Comparison of ENCODE assay signal across 8 mouse cellular contexts in the genomic region with DNA sequence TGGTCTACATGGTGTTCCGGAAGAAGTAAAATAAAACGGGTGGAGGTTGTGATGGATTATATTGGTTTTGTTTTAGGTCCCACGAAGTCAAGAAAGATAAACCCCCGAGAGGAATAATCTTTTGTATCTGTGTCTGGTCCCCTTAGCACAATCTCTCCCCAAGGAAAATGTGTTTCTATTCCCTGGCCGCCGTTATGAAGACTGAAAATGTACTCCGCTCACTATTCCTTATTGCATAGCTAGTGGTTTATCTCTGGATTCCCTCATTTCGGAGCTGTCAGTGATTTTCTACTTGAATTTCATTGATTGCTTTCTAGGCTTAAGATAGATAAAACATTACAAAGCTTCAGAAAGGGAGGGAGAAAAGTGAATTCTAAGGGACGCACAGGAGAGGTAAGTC. TPM values are rescaled to one million over a fixed set of nuclear protein-coding genes. Genes with fewer than 3 reads are reported as not detected.
DNase-seq lines count a peak whose midpoint lies in the region; ATAC-seq and TF ChIP-seq lines count a peak whose summit lies in the region.

No protein-coding gene starts in this region.

- no peak overlapping the region for H3K4me2 ChIP-seq in CH12.LX (ENCODE audit: insufficient read depth, low read depth, poor library complexity, severe bottlenecking)
- peak overlapping the region; percentile 64 for H3K4me2 ChIP-seq in forebrain, embryonic 16.5 days (ENCODE audit: low read length)
- peak overlapping the region; percentile 90 for H3K4me2 ChIP-seq in liver, embryonic 15.5 days

- no peak for DNase-seq in gastrocnemius, adult 2 months
- DNase-seq in gastrocnemius, adult 8-10 months (ENCODE audit: low spot score in 2 of 2): no peak
- no peak for DNase-seq in CH12.LX (ENCODE audit: extremely low read depth)
- no peak for DNase-seq in retina, embryonic 14.5 days (ENCODE audit: low spot score)
- DNase-seq in urinary bladder, postnatal 4 days (ENCODE audit: low spot score in 2 of 2): no peak

- TF ChIP-seq RAD21 in CH12.LX (IDR thresholded peaks at IDR 0.05; ENCODE audit: low read depth, low read length): no peak

- H3K4me1 ChIP-seq in CH12.LX (ENCODE audit: control insufficient read depth in 1 of 2, insufficient read depth in 2 of 2): peaks cover 8 to 27% of the 10 kb centered on the region in 2 experiments
- peaks cover 16% of the 10 kb centered on the region for H3K4me1 ChIP-seq in forebrain, embryonic 16.5 days (replicated peaks; ENCODE audit: control insufficient read depth, insufficient read depth, low read length)
- H3K4me1 ChIP-seq in liver, embryonic 15.5 days (replicated peaks): peaks cover 25% of the 10 kb centered on the region

- H3K9ac ChIP-seq in CH12.LX (ENCODE audit: insufficient read depth, low read depth): peak overlapping the region; percentile 100
- H3K9ac ChIP-seq in forebrain, embryonic 16.5 days (replicated peaks; ENCODE audit: low read depth, low read length): peak overlapping the region; percentile 35; the same call in 1 of the 2 replicates
- H3K9ac ChIP-seq in liver, embryonic 15.5 days: peak overlapping the region; percentile 67

- TF ChIP-seq EP300 in CH12.LX (IDR thresholded peaks at IDR 0.05; ENCODE audit: low read length): no peak; the same call in 1 of the 2 replicates

- H3K9me3 ChIP-seq in CH12.LX (replicated peaks; ENCODE audit: low read length): no peaks in the 10 kb centered on the region
- no peaks in the 10 kb centered on the region for H3K9me3 ChIP-seq in forebrain, embryonic 16.5 days (ENCODE audit: control insufficient read depth, low read length)
- H3K9me3 ChIP-seq in liver, embryonic 15.5 days (replicated peaks): no peaks in the 10 kb centered on the region

- H3K27ac ChIP-seq in gastrocnemius, adult 2 months: peak overlapping the region; percentile 98
- H3K27ac ChIP-seq in CH12.LX (ENCODE audit: insufficient read depth, low read depth): peak overlapping the region; percentile 62
- H3K27ac ChIP-seq in forebrain, embryonic 16.5 days (ENCODE audit: low read length): no peak overlapping the region; the same call in 1 of the 2 replicates
- H3K27ac ChIP-seq in liver, embryonic 15.5 days (replicated peaks): peak overlapping the region; percentile 98

- in situ Hi-C loops in CH12.LX (cut with MboI; ENCODE audit: low pct_ligation_motif_present, low pct_unique_long_range_greater_than_20kb, low sequenced_read_pairs): no loop called here

- peaks cover 84% of the 10 kb centered on the region for H3K79me2 ChIP-seq in CH12.LX (replicated peaks; ENCODE audit: control insufficient read depth, extremely low read depth, insufficient read depth, poor library complexity, severe bottlenecking)

- peak overlapping the region; percentile 99 for H3K4me3 ChIP-seq in gastrocnemius, adult 2 months
- peak overlapping the region; percentile 69 to 92 (median 89) for H3K4me3 ChIP-seq in CH12.LX (replicated peaks in 1 of 3; ENCODE audit: low read depth in 2 of 3, low read length in 2 of 3, poor library complexity in 1 of 3)
- H3K4me3 ChIP-seq in forebrain, embryonic 16.5 days (replicated peaks; ENCODE audit: low read length): peak overlapping the region; percentile 58
- peak overlapping the region; percentile 95 for H3K4me3 ChIP-seq in liver, embryonic 15.5 days (replicated peaks)

- 10% methylated on average over 9 of the region's 9 CpGs for WGBS in forebrain, embryonic 16.5 days
- WGBS in liver, embryonic 15.5 days (ENCODE audit: insufficient replicate concordance): 14% methylated on average over 9 of the region's 9 CpGs

- ATAC-seq in forebrain, embryonic 16.5 days: no peak
- ATAC-seq in liver, embryonic 15.5 days (ENCODE audit: insufficient read depth): no peak
- ATAC-seq in activated CD4-positive, CD25-positive, alpha-beta regulatory T cell, adult 4 months: no peak

- no peaks in the 10 kb centered on the region for H3K27me3 ChIP-seq in CH12.LX (replicated peaks)
- H3K27me3 ChIP-seq in forebrain, embryonic 16.5 days (replicated peaks; ENCODE audit: control insufficient read depth, insufficient read depth, low read length): no peaks in the 10 kb centered on the region
- no peaks in the 10 kb centered on the region for H3K27me3 ChIP-seq in liver, embryonic 15.5 days

- TF ChIP-seq CTCF in gastrocnemius, adult 2 months (IDR thresholded peaks at IDR 0.05): no peak
- TF ChIP-seq CTCF in CH12.LX (conservative IDR thresholded peaks at IDR 0.05 in 1 of 2, IDR thresholded peaks at IDR 0.05 in 1 of 2; ENCODE audit: low read depth in 2 of 2, low read length in 2 of 2): no peak

- intact Hi-C loops in gastrocnemius, adult 2 months (cut with DNase I): loop anchor here (2.0 kb wide), 1 partner anchor 38 kb away; no protein-coding TSS in a partner anchor

- peaks cover 11 to 22% of the 10 kb centered on the region in 2 experiments for H3K36me3 ChIP-seq in CH12.LX (replicated peaks in 1 of 2; ENCODE audit: control insufficient read depth in 1 of 2, insufficient read depth in 1 of 2, low read length in 1 of 2)
- H3K36me3 ChIP-seq in forebrain, embryonic 16.5 days (ENCODE audit: control insufficient read depth, insufficient read depth): no peaks in the 10 kb centered on the region
- no peaks in the 10 kb centered on the region for H3K36me3 ChIP-seq in liver, embryonic 15.5 days (replicated peaks)

- no peak for TF ChIP-seq POLR2A in CH12.LX (IDR thresholded peaks at IDR 0.05; ENCODE audit: low read depth, low read length)

- dilution Hi-C loops in CH12.LX (cut with MboI; ENCODE audit: extremely low pct_ligation_motif_present, extremely low pct_unique_long_range_greater_than_20kb, low sequenced_read_pairs): no loop called here

TF ChIP-seq in CH12.LX, 34 proteins besides CTCF, POLR2A, EP300 and RAD21:
- TF ChIP-seq ETS1 (conservative IDR thresholded peaks at IDR 0.05; ENCODE audit: low read depth, low read length) (no peak), NELFE (IDR thresholded peaks at IDR 0.05; ENCODE audit: low read depth, low read length) (no peak), MAX (IDR thresholded peaks at IDR 0.05; ENCODE audit: low read length) (0 out of 2 replicates have a peak, but pooled peaks have one; percentile 8), USF1 (IDR thresholded peaks at IDR 0.05; ENCODE audit: low read depth, low read length) (no peak), RCOR1 (conservative IDR thresholded peaks at IDR 0.05; ENCODE audit: low read depth, low read length) (no peak), MAFK (IDR thresholded peaks at IDR 0.05; ENCODE audit: insufficient replicate concordance, low read length) (no peak), MXI1 (IDR thresholded peaks at IDR 0.05; ENCODE audit: low read depth, low read length) (peak; percentile 22; the same call in 1 of the 2 replicates), CHD1 (IDR thresholded peaks at IDR 0.05; ENCODE audit: low read depth, low read length) (no peak; the same call in none of the 2 replicates), ELF1 (IDR thresholded peaks at IDR 0.05; ENCODE audit: low read depth, low read length) (no peak), PAX5 (IDR thresholded peaks at IDR 0.05; ENCODE audit: low read length) (no peak), UBTF (IDR thresholded peaks at IDR 0.05; ENCODE audit: low read depth, low read length) (no peak), E2F4 (IDR thresholded peaks at IDR 0.05; ENCODE audit: insufficient replicate concordance, low read depth, low read length) (no peak), MYC (IDR thresholded peaks at IDR 0.05; ENCODE audit: low read depth, low read length) (no peak), ZKSCAN1 (IDR thresholded peaks at IDR 0.05; ENCODE audit: borderline replicate concordance, low read depth, low read length) (no peak), KAT2A (IDR thresholded peaks at IDR 0.05; ENCODE audit: insufficient replicate concordance, low read length) (no peak), POLR2AphosphoS2 (IDR thresholded peaks at IDR 0.05; ENCODE audit: low read depth, low read length) (0 out of 2 replicates have a peak, but pooled peaks have one; percentile 9), JUN (IDR thresholded peaks at IDR 0.05; ENCODE audit: insufficient read depth, low read depth, low read length) (no peak), TBP (conservative IDR thresholded peaks at IDR 0.05; ENCODE audit: low read depth, low read length) (no peak), TCF12 (IDR thresholded peaks at IDR 0.05; ENCODE audit: low read depth, low read length) (no peak), HCFC1 (IDR thresholded peaks at IDR 0.05; ENCODE audit: low read depth, low read length) (no peak), MEF2A (IDR thresholded peaks at IDR 0.05; ENCODE audit: borderline replicate concordance, low read depth, low read length) (no peak), GABPA (IDR thresholded peaks at IDR 0.05; ENCODE audit: insufficient replicate concordance, low read depth, low read length) (no peak), MAZ (IDR thresholded peaks at IDR 0.05; ENCODE audit: low read depth, low read length) (no peak), SIN3A (IDR thresholded peaks at IDR 0.05; ENCODE audit: low read length) (no peak), ZNF384 (IDR thresholded peaks at IDR 0.05; ENCODE audit: low read depth, low read length) (no peak)

RNA-seq across cellular contexts. Expression of a gene that starts 1.7 kb away (rescaled TPM):
- total RNA-seq in gastrocnemius, adult 2 months (2021): 10 to 100 TPM; 33.2 to 38.8 TPM
- 10 to 100 TPM; 27.0 to 36.5 (median 31.9) TPM for total RNA-seq in gastrocnemius, adult 8-10 months (2022)
- total RNA-seq in CH12.LX (2012; rRNA removed) (32.1 and 37.6 TPM in 2 replicates), CH12.LX (2014; rRNA removed) (53.9 and 61.0 TPM in 2 replicates)
- polyA plus RNA-seq in CH12.LX (2012; ENCODE audit: insufficient read length, low read depth): 61.8 and 67.6 TPM in 2 replicates
- 33.0 and 34.1 TPM in 2 replicates for polyA plus RNA-seq in forebrain, embryonic 16.5 days (2015; fragmentation: Nextera tagmentation; extraction: Ambion mirVana)
- 3.2 and 4.1 TPM in 2 replicates for polyA plus RNA-seq in liver, embryonic 15.5 days (2015; fragmentation: Nextera tagmentation; extraction: Ambion mirVana)
- polyA plus RNA-seq in activated CD4-positive, CD25-positive, alpha-beta regulatory T cell, adult 4 months (2017; shearing (Covaris generic)): 10 to 100 TPM; 15.5 to 24.3 TPM

Comparison
In these comparisons a context has a peak if more than half of its experiments do, and no peak if none do; other contexts are left out.
1. H3K9ac ChIP-seq: peak in every context shown above with its lines; median percentile 100 in CH12.LX; 67 in liver, embryonic 15.5 days; 35 in forebrain, embryonic 16.5 days.